Mouse (Mus musculus) small intestine, adult 2 months (tissue): Measurements from ENCODE around the gene Rtkn.

Experiments used
- CTCF ChIP-seq: fragments of 200-500 bp; IDR thresholded peaks from 2 replicates; pipeline ENCODE4 v1.5.1; 2012; ENCODE audit warnings: low read depth, mild to moderate bottlenecking, control low read depth, inconsistent platforms, low read length, moderate library complexity, mixed read lengths; ENCODE audit not compliant: insufficient replicate concordance, insufficient read length; ENCODE audit errors: extremely low read depth
- POLR2A ChIP-seq: fragments of 200-500 bp; IDR thresholded peaks from 2 replicates; pipeline ENCODE4 v1.6.1; 2012; ENCODE audit warnings: low read depth, mild to moderate bottlenecking, control low read depth, inconsistent platforms, low read length, moderate library complexity

DNA sequence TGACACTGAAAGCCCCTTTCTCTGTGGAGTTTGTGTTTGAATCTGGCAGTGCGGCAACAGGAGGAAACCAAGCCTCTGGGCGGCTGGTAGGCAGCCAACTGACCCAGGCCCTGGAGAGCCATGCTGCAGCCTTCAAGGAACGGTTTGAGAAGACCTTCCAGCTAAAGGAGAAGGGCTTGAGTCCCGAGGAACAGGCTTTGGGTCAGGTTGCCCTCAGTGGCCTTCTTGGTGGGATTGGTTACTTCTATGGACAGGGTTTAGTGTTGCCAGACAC, 18.2 kb upstream of the Rtkn start:
- TF ChIP-seq CTCF: no peak
- TF ChIP-seq POLR2A: no peak; the same call in 1 of the 2 replicates
